Comparison of ENCODE assay signal across 15 mouse cellular contexts in the genomic region with DNA sequence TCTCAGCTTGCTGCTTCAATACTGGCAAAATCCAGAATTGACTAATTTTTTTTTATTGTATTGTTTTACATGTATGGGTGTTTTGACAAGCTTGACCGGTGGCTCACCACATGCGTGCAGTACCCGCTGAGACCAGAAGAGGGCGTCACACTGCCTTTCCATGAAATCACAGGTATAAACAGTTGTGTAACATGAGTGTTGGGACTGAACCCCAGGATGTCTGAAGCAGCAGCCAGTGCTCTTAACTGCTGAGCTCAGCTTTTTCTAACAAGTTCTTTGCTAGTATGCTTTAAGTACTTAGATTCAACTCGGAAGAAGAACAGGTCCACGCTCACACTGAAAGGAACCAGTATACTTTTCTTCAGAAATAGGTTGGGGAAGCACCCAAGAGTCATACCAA. TPM values are rescaled to one million over a fixed set of nuclear protein-coding genes. Genes with fewer than 3 reads are reported as not detected.
DNase-seq lines count a peak whose midpoint lies in the region; ATAC-seq and TF ChIP-seq lines count a peak whose summit lies in the region.
"Had no signal": no experiment of that assay in that cellular context is flagged by ENCODE, and none has a peak within 500 bp of the region (broad histone marks: within the 10 kb centered on the region; RNA-seq: fewer than 3 reads in every experiment).

No protein-coding gene starts in this region.

- ATAC-seq in intestine, postnatal 0 days = no peak
- no peak for ATAC-seq in intestine, embryonic 16.5 days
- ATAC-seq in midbrain, embryonic 11.5 days (ENCODE audit: low FRiP score) = no peak
- ATAC-seq in midbrain, embryonic 14.5 days (ENCODE audit: low FRiP score, low TSS enrichment) = no peak
- no peak for ATAC-seq in G1E (ENCODE audit: extremely low read depth, insufficient number of reproducible peaks, low FRiP score, poor library complexity, severe bottlenecking)
- ATAC-seq in stomach, postnatal 0 days (ENCODE audit: low FRiP score, low TSS enrichment) = no peak

- DNase-seq in midbrain, embryonic 11.5 days (ENCODE audit: low spot score, missing footprints) = peak; percentile 83
- no peak for DNase-seq in midbrain, embryonic 14.5 days
- DNase-seq in G1E (ENCODE audit: low spot score) = no peak
- DNase-seq in stomach, postnatal 0 days (ENCODE audit: low spot score) = no peak
- no peak for DNase-seq in layer of hippocampus, postnatal 36 days
- DNase-seq: heart, postnatal 36 days; kidney, adult 18-20 months; layer of hippocampus, adult 9-11 months had no signal

- H3K36me3 ChIP-seq in intestine, postnatal 0 days (ENCODE audit: control insufficient read depth, insufficient read depth) = no peaks in the 10 kb centered on the region
- no peaks in the 10 kb centered on the region for H3K36me3 ChIP-seq in intestine, embryonic 16.5 days (ENCODE audit: control insufficient read depth, insufficient read depth, low read length)
- no peaks in the 10 kb centered on the region for H3K36me3 ChIP-seq in midbrain, embryonic 11.5 days (ENCODE audit: control insufficient read depth, insufficient read depth, low read length)
- no peaks in the 10 kb centered on the region for H3K36me3 ChIP-seq in midbrain, embryonic 14.5 days (ENCODE audit: control insufficient read depth, insufficient read depth, low read length)
- no peaks in the 10 kb centered on the region for H3K36me3 ChIP-seq in G1E (replicated peaks)
- no peaks in the 10 kb centered on the region for H3K36me3 ChIP-seq in stomach, postnatal 0 days (ENCODE audit: control insufficient read depth, insufficient read depth, low read length)
- H3K36me3 ChIP-seq: limb, embryonic 12.5 days had no signal

- no peak overlapping the region for H3K27ac ChIP-seq in intestine, postnatal 0 days (ENCODE audit: low read depth, low read length)
- H3K27ac ChIP-seq in intestine, embryonic 16.5 days (ENCODE audit: low read length) = no peak overlapping the region
- H3K27ac ChIP-seq in midbrain, embryonic 11.5 days (ENCODE audit: low read depth, low read length) = no peak overlapping the region
- no peak overlapping the region for H3K27ac ChIP-seq in midbrain, embryonic 14.5 days (replicated peaks; ENCODE audit: low read depth, low read length)
- no peak overlapping the region for H3K27ac ChIP-seq in stomach, postnatal 0 days (replicated peaks)
- H3K27ac ChIP-seq: limb, embryonic 12.5 days; macrophage had no signal

- 46% methylated on average over 6 of the region's 6 CpGs for WGBS in intestine, postnatal 0 days
- WGBS in intestine, embryonic 16.5 days = 48% methylated on average over 6 of the region's 6 CpGs
- WGBS in midbrain, embryonic 11.5 days = 36% methylated on average over 6 of the region's 6 CpGs
- 46% methylated on average over 6 of the region's 6 CpGs for WGBS in midbrain, embryonic 14.5 days
- WGBS in stomach, postnatal 0 days = 46% methylated on average over 6 of the region's 6 CpGs

- no peak overlapping the region for H3K4me2 ChIP-seq in intestine, postnatal 0 days (replicated peaks; ENCODE audit: low read depth)
- no peak overlapping the region for H3K4me2 ChIP-seq in intestine, embryonic 16.5 days (ENCODE audit: low read depth, low read length)
- H3K4me2 ChIP-seq in midbrain, embryonic 11.5 days = no peak overlapping the region
- H3K4me2 ChIP-seq in midbrain, embryonic 14.5 days (ENCODE audit: low read length) = no peak overlapping the region
- no peak overlapping the region for H3K4me2 ChIP-seq in stomach, postnatal 0 days (replicated peaks; ENCODE audit: low read depth)

- H3K27me3 ChIP-seq in intestine, postnatal 0 days (replicated peaks; ENCODE audit: control insufficient read depth, insufficient read depth, low read length) = peaks cover 46% of the 10 kb centered on the region
- H3K27me3 ChIP-seq in intestine, embryonic 16.5 days (replicated peaks; ENCODE audit: control insufficient read depth, insufficient read depth, low read length) = peaks cover 53% of the 10 kb centered on the region
- H3K27me3 ChIP-seq in midbrain, embryonic 11.5 days (ENCODE audit: control insufficient read depth, insufficient read depth, low read length) = peaks cover 51% of the 10 kb centered on the region
- peaks cover 54% of the 10 kb centered on the region for H3K27me3 ChIP-seq in midbrain, embryonic 14.5 days (ENCODE audit: control insufficient read depth, insufficient read depth, low read length)
- no peaks in the 10 kb centered on the region for H3K27me3 ChIP-seq in G1E (ENCODE audit: insufficient read depth, low read length)
- H3K27me3 ChIP-seq in stomach, postnatal 0 days (ENCODE audit: control insufficient read depth, insufficient read depth, low read length) = peaks cover 18% of the 10 kb centered on the region; the same call in 1 of the 2 replicates

- TF ChIP-seq CTCF in intestine, postnatal 0 days (IDR thresholded peaks at IDR 0.05; ENCODE audit: low read depth) = peak; percentile 62
- peak; percentile 35; the same call in 1 of the 2 replicates for TF ChIP-seq CTCF in G1E (IDR thresholded peaks at IDR 0.05; ENCODE audit: low read depth, low read length)
- TF ChIP-seq CTCF in stomach, postnatal 0 days (IDR thresholded peaks at IDR 0.05; ENCODE audit: low read depth) = peak; percentile 54

- no peaks in the 10 kb centered on the region for H3K4me1 ChIP-seq in intestine, postnatal 0 days (replicated peaks; ENCODE audit: control insufficient read depth, insufficient read depth, low read length)
- no peaks in the 10 kb centered on the region for H3K4me1 ChIP-seq in intestine, embryonic 16.5 days (ENCODE audit: control insufficient read depth, insufficient read depth, low read length)
- H3K4me1 ChIP-seq in midbrain, embryonic 11.5 days (ENCODE audit: control insufficient read depth, insufficient read depth, low read length) = no peaks in the 10 kb centered on the region
- H3K4me1 ChIP-seq in midbrain, embryonic 14.5 days (ENCODE audit: control insufficient read depth, insufficient read depth, low read length) = no peaks in the 10 kb centered on the region
- no peaks in the 10 kb centered on the region for H3K4me1 ChIP-seq in G1E (ENCODE audit: insufficient read depth, low read depth, low read length)
- H3K4me1 ChIP-seq in stomach, postnatal 0 days (replicated peaks; ENCODE audit: control insufficient read depth, insufficient read depth) = no peaks in the 10 kb centered on the region
- H3K4me1 ChIP-seq: limb, embryonic 12.5 days had no signal

- H3K9ac ChIP-seq in intestine, postnatal 0 days (ENCODE audit: low read depth, low read length) = no peak overlapping the region
- H3K9ac ChIP-seq in intestine, embryonic 16.5 days (ENCODE audit: low read depth, low read length) = no peak overlapping the region
- no peak overlapping the region for H3K9ac ChIP-seq in midbrain, embryonic 11.5 days (ENCODE audit: low read length)
- H3K9ac ChIP-seq in midbrain, embryonic 14.5 days (replicated peaks; ENCODE audit: low read length) = no peak overlapping the region
- no peak overlapping the region for H3K9ac ChIP-seq in stomach, postnatal 0 days (ENCODE audit: low read length)
- H3K9ac ChIP-seq: limb, embryonic 12.5 days had no signal

- TF ChIP-seq EP300 in stomach, postnatal 0 days (optimal IDR thresholded peaks at IDR 0.05) = no peak

- H3K4me3 ChIP-seq in intestine, postnatal 0 days (ENCODE audit: low read depth, low read length) = no peak overlapping the region
- H3K4me3 ChIP-seq in intestine, embryonic 16.5 days (ENCODE audit: low read length) = no peak overlapping the region
- no peak overlapping the region for H3K4me3 ChIP-seq in midbrain, embryonic 11.5 days (ENCODE audit: low read depth, low read length)
- no peak overlapping the region for H3K4me3 ChIP-seq in midbrain, embryonic 14.5 days (replicated peaks; ENCODE audit: low read depth, low read length)
- H3K4me3 ChIP-seq in G1E (ENCODE audit: low read depth, low read length) = no peak overlapping the region
- no peak overlapping the region for H3K4me3 ChIP-seq in stomach, postnatal 0 days (ENCODE audit: low read depth, low read length)
- H3K4me3 ChIP-seq: limb, embryonic 12.5 days had no signal

- no peaks in the 10 kb centered on the region for H3K9me3 ChIP-seq in intestine, postnatal 0 days (ENCODE audit: control insufficient read depth)
- H3K9me3 ChIP-seq in intestine, embryonic 16.5 days (ENCODE audit: control insufficient read depth, low read length) = no peaks in the 10 kb centered on the region
- no peaks in the 10 kb centered on the region for H3K9me3 ChIP-seq in midbrain, embryonic 11.5 days (ENCODE audit: control insufficient read depth, low read length)
- no peaks in the 10 kb centered on the region for H3K9me3 ChIP-seq in midbrain, embryonic 14.5 days (ENCODE audit: control insufficient read depth, low read length)
- no peaks in the 10 kb centered on the region for H3K9me3 ChIP-seq in G1E (replicated peaks)
- no peaks in the 10 kb centered on the region for H3K9me3 ChIP-seq in stomach, postnatal 0 days (ENCODE audit: control insufficient read depth, low read length)
- H3K9me3 ChIP-seq: limb, embryonic 12.5 days had no signal

RNA-seq across cellular contexts. Expression of gene Neurog3, which starts 5.8 kb away (rescaled TPM):
- 1.4 and 1.5 TPM in 2 replicates for polyA plus RNA-seq in intestine, postnatal 0 days (2015; fragmentation: Nextera tagmentation; extraction: Ambion mirVana)
- 6.1 and 6.3 TPM in 2 replicates for polyA plus RNA-seq in intestine, embryonic 16.5 days (2015; fragmentation: Nextera tagmentation; extraction: Ambion mirVana)
- 0.34 and 0.37 TPM in 2 replicates for polyA plus RNA-seq in midbrain, embryonic 11.5 days (2014; fragmentation: Nextera tagmentation; extraction: Ambion mirVana)
- polyA plus RNA-seq in midbrain, embryonic 14.5 days (2014; fragmentation: Nextera tagmentation; extraction: Ambion mirVana) = not detected in 2 replicates
- total RNA-seq in G1E (2014; fragmentation: Nextera tagmentation) (not detected in 2 replicates), G1E (2017) (not detected in 2 replicates)
- not detected in 2 replicates for polyA plus RNA-seq in G1E (2012)
- polyA plus RNA-seq in stomach, postnatal 0 days (2015; fragmentation: Nextera tagmentation; extraction: Ambion mirVana) = 0.79 and 1.2 TPM in 2 replicates
- total RNA-seq in layer of hippocampus, postnatal 36 days (2021) = not detected
- total RNA-seq: heart, adult 8-10 months; heart, postnatal 36 days had no signal
- polyA plus RNA-seq: limb, embryonic 12.5 days; macrophage; spleen, adult 2 months; thymus, postnatal 0 days had no signal

RNA-seq across cellular contexts. Expression of gene Fam241b, which starts 16.6 kb away (rescaled TPM):
- polyA plus RNA-seq in intestine, postnatal 0 days (2015; fragmentation: Nextera tagmentation; extraction: Ambion mirVana) = 46.2 and 47.3 TPM in 2 replicates
- 42.4 and 43.1 TPM in 2 replicates for polyA plus RNA-seq in intestine, embryonic 16.5 days (2015; fragmentation: Nextera tagmentation; extraction: Ambion mirVana)
- 7.1 and 7.6 TPM in 2 replicates for polyA plus RNA-seq in midbrain, embryonic 11.5 days (2014; fragmentation: Nextera tagmentation; extraction: Ambion mirVana)
- polyA plus RNA-seq in midbrain, embryonic 14.5 days (2014; fragmentation: Nextera tagmentation; extraction: Ambion mirVana) = 48.3 and 107 TPM in 2 replicates
- 2.0 and 3.2 TPM in 2 replicates for total RNA-seq in G1E (2014; fragmentation: Nextera tagmentation)
- total RNA-seq in G1E (2017) = 13.2 and 14.2 TPM in 2 replicates
- polyA plus RNA-seq in G1E (2012) = 9.3 and 10.0 TPM in 2 replicates
- polyA plus RNA-seq in stomach, postnatal 0 days (2015; fragmentation: Nextera tagmentation; extraction: Ambion mirVana) = 30.6 and 33.4 TPM in 2 replicates
- total RNA-seq in layer of hippocampus, postnatal 36 days (2021) = 10 to 100 TPM; 31.3 to 37.6 TPM
- polyA plus RNA-seq: macrophage had no signal
